Mouse (Mus musculus) thymus, adult 2 months (tissue): ENCODE data around the gene Pank1.

Source experiments
- CTCF ChIP-seq: fragments of 200-500 bp; IDR thresholded peaks from 2 replicates; pipeline ENCODE4 v1.5.1; 2012; ENCODE audit warnings: mild to moderate bottlenecking, control low read depth, low read length, moderate library complexity, borderline replicate concordance; ENCODE audit not compliant: control insufficient read depth, poor library complexity, insufficient read depth; ENCODE audit errors: extremely low read depth
- POLR2A ChIP-seq: fragments of 200-500 bp; IDR thresholded peaks from 2 replicates; pipeline ENCODE4 v1.6.1; 2012; ENCODE audit warnings: mild to moderate bottlenecking, low read length, control low read depth, moderate library complexity; ENCODE audit not compliant: control insufficient read depth, poor library complexity, insufficient read depth; ENCODE audit errors: extremely low read depth

DNA sequence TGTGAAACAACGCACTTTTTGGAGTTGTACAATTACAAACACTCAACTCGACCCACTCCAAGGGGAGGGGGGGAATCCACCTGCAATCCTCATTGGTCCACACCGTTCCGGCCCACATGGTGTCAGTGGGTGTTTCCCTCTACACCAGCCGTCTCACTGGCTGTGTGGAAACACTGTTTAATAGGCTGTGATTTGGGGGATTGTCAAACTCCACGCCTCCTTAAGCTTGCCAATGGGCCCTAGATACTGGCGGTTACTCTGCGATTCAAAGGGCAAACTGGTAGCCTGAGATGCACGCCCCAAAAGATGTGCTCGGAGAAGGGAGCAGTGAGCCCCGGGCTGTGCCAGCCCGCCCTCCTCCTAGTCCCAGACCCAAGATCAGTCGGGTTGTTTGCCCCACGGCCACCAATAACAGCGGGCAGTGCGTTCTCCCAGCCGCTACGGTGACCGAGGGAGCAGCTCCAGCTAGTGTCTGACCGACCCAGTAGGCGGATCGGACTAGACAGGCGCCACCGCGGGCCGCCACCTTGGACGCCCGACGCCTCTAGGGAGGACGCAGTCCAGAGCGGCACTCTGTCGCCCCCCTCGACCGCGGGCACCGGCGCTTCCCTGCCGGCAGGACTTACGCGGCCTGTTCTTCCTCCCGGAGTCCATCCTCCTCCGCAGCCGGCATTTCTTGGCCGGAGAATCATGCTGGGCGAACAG is 1.2 kb downstream of the Pank1 start:
- TF ChIP-seq POLR2A (no peak), CTCF (no peak)
